Mouse (Mus musculus): Measurements from ENCODE around the gene Fam89a.

- TF ChIP-seq CTCF (IDR thresholded peaks at IDR 0.05; ENCODE audit: low read depth) (no peak), EP300 (IDR thresholded peaks at IDR 0.05; ENCODE audit: low read depth) (no peak)
Observed at GRCm38 (mm10) chr8:124752325-124752862, 762 bp upstream of the Fam89a start.
